Mouse (Mus musculus) olfactory bulb, adult 2 months (tissue): Measurements from ENCODE around the gene Ergic1.

ENCODE experiments used
- CTCF ChIP-seq: fragments of 200-500 bp; IDR thresholded peaks from 2 replicates; pipeline ENCODE4 v1.5.1; 2012; ENCODE audit warnings: low read depth, mild to moderate bottlenecking, low read length, moderate library complexity; ENCODE audit not compliant: insufficient read depth
- POLR2A ChIP-seq: fragments of 200-500 bp; IDR thresholded peaks from 2 replicates; pipeline ENCODE4 v1.6.1; 2012; ENCODE audit warnings: mild to moderate bottlenecking, low read depth, low read length, moderate library complexity; ENCODE audit not compliant: insufficient read depth

GRCm38 (mm10) chr17:26620786-26621766, 59.8 kb downstream of the Ergic1 start:
- TF ChIP-seq CTCF (no peak), POLR2A (no peak)
